Mouse (Mus musculus) midbrain, embryonic 11.5 days (tissue): ENCODE results near the gene Syf2. TPM values are rescaled to one million over a fixed set of nuclear protein-coding genes. Genes with fewer than 3 reads are reported as not detected.
A peak's percentile ranks its signal among the peaks of the same experiment; 100 is the strongest.

Source experiments
- ATAC-seq: fragments of 200-750 bp; cut with Nextera tagmentation; 2 replicates; pipeline ENCODE4 v1.8.0; 2017; ENCODE audit warnings: moderate TSS enrichment, moderate library complexity; ENCODE audit not compliant: low FRiP score
- DNase-seq: peaks from one replicate; pipeline ENCODE4 v3.0.0; 2015; ENCODE audit warnings: low spot score; ENCODE audit errors: missing footprints
- H3K27ac ChIP-seq: fragments of 300-500 bp; sonication (generic); 2 replicates; pipeline ENCODE4 v1.5.1; 2014; ENCODE audit warnings: low read depth, low read length
- H3K27me3 ChIP-seq: fragments of 300-500 bp; sonication (generic); 2 replicates; pipeline ENCODE4 v1.6.1; 2014; ENCODE audit warnings: mild to moderate bottlenecking, low read length, moderate library complexity, mixed read lengths; ENCODE audit not compliant: control insufficient read depth, insufficient read depth
- H3K36me3 ChIP-seq: fragments of 300-500 bp; sonication (generic); 2 replicates; pipeline ENCODE4 v1.6.1; 2014; ENCODE audit warnings: mild to moderate bottlenecking, low read length, moderate library complexity, mixed read lengths; ENCODE audit not compliant: control insufficient read depth, insufficient read depth
- H3K4me1 ChIP-seq: fragments of 300-500 bp; sonication (generic); 2 replicates; pipeline ENCODE4 v1.6.1; 2014; ENCODE audit warnings: low read length; ENCODE audit not compliant: control insufficient read depth, insufficient read depth
- H3K4me2 ChIP-seq: fragments of 300-500 bp; sonication (generic); 2 replicates; pipeline ENCODE4 v1.6.1; 2014; ENCODE audit warnings: mild to moderate bottlenecking, moderate library complexity
- H3K4me3 ChIP-seq: fragments of 300-500 bp; sonication (generic); 2 replicates; pipeline ENCODE4 v1.5.1; 2014; ENCODE audit warnings: low read depth, low read length
- H3K9ac ChIP-seq: fragments of 300-500 bp; sonication (generic); 2 replicates; pipeline ENCODE4 v1.6.1; 2014; ENCODE audit warnings: low read length
- H3K9me3 ChIP-seq: fragments of 300-500 bp; sonication (generic); 2 replicates; pipeline ENCODE4 v1.6.1; 2016; ENCODE audit warnings: low read length; ENCODE audit not compliant: control insufficient read depth
- WGBS: fragments of 180-500 bp; shearing (Covaris S2); extraction: QIAGEN DNeasy Blood & Tissue Kit; methylation state at CpG from one replicate; pipeline ENCODE4 v1.1.7; 2014; 5-methylcytosine and 5-hydroxymethylcytosine counted together
- polyA plus RNA-seq: library from polyadenylated mRNA; unstranded; fragments of >200 nt; fragmentation: Nextera tagmentation; extraction: Ambion mirVana; gene quantifications from 2 replicates; pipeline ENCODE4 v1.2.1, GENCODE M21; 2014

Syf2 gene
- polyA plus RNA-seq, 1 experiment from 2014 or later, result 76.7 TPM

DNA sequence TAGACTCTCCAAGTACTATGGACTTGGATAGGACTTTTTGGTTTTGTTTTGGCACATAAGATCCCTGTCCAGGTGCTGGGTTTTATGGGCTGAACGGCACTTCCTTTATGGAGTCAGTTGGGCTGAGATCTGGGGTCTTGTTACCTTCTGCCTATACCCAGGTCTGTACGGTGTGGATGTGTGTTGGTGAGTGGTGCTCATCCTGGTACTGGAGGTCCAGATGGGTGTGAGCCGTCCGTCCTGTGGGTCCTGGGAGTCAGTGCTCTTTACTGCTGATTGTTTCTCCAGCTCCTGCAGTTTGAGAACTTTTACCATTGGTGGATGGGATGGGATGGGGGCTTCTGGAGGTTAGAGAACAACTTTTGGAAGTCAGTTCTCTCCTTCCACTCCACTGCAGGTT is 9.0 kb upstream of the Syf2 start:
- DNase-seq, result no peak
- 98% methylated on average over 4 of the region's 4 CpGs for WGBS

DNA sequence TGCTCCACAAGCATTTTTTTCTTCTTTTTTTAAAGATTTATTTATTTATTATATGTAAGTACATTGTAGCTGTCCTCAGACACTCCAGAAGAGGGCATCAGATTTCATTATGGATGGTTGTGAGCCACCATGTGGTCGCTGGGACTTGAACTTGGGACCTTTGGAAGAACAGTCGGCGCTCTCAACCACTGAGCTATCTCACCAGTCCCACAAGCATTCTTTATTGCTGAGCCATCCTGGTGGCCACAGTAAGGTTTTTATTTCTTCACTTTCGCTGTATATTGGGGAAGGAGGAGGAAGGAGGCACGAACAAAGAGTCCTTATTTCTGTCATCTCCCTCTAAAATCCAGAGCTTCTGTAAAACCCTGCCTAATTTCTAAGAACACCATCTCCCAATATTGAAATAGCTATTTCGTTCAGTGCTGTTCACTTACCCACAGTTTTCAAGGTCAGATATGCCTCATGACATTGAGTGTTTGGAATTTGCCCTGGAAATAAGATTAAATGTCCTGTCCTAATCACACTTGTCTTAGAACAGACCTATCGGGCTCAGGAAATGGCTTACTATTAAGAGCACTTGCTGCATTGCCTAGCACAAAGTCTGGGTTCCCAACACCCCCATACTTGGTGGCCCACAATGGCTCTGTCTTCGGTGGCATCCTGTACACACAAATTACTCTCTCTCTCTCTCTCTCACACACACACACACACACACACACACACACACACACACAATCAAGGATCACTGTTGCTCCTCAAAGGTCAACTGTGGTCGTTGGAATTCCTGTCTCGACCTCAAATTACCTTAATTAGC is 8.4 kb upstream of the Syf2 start:
- Histone ChIP-seq H3K4me1 (peaks cover 9% of the 10 kb centered on the region), H3K4me3 (peak overlapping the region; percentile 100), H3K36me3 (peaks cover 14% of the 10 kb centered on the region), H3K9me3 (no peaks in the 10 kb centered on the region), H3K27me3 (no peaks in the 10 kb centered on the region), H3K4me2 (peak overlapping the region; percentile 94), H3K27ac (peak overlapping the region; percentile 8; the same call in 1 of the 2 replicates), H3K9ac (peak overlapping the region; percentile 77)
- peak; percentile 5; the same call in 1 of the 2 replicates for ATAC-seq
- peak; percentile 89 for DNase-seq
- WGBS, result 64% methylated on average over 10 of the region's 10 CpGs

More for the DNA sequence above, 9.0 kb upstream of the Syf2 start:
- no peak for ATAC-seq
- no peaks in the 10 kb centered on the region for H3K9me3 ChIP-seq
- H3K4me2 ChIP-seq, result no peak overlapping the region
- H3K4me1 ChIP-seq, result peaks cover 9% of the 10 kb centered on the region
- H3K27me3 ChIP-seq, result no peaks in the 10 kb centered on the region
- H3K4me3 ChIP-seq, result no peak overlapping the region
- H3K9ac ChIP-seq, result no peak overlapping the region
- peaks cover 10% of the 10 kb centered on the region for H3K36me3 ChIP-seq
- no peak overlapping the region for H3K27ac ChIP-seq

DNA sequence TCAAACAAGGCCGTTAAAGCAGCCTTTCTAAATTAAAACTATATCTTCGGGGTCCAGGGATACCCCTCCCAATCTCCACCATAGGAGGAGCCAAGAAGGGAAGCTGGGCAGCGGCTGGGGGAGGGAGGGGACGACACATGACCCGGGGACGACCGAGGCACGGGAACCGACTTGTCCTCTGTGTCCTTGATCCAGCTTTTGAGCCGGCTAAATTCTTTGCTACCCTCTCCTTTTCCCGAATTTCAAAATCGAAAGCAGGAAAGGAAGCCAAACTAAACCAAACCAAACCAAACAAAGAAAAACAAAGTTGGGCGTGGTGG is 7.8 kb upstream of the Syf2 start:
- ATAC-seq (peak; percentile 76), DNase-seq (no peak)
- Histone ChIP-seq H3K36me3 (peaks cover 17% of the 10 kb centered on the region), H3K4me3 (peak overlapping the region; percentile 100), H3K27me3 (no peaks in the 10 kb centered on the region), H3K4me2 (peak overlapping the region; percentile 94), H3K9me3 (no peaks in the 10 kb centered on the region), H3K4me1 (peaks cover 9% of the 10 kb centered on the region), H3K27ac (peak overlapping the region; percentile 8; the same call in 1 of the 2 replicates), H3K9ac (peak overlapping the region; percentile 77)
- 0% methylated on average over 13 of the region's 13 CpGs for WGBS

DNA sequence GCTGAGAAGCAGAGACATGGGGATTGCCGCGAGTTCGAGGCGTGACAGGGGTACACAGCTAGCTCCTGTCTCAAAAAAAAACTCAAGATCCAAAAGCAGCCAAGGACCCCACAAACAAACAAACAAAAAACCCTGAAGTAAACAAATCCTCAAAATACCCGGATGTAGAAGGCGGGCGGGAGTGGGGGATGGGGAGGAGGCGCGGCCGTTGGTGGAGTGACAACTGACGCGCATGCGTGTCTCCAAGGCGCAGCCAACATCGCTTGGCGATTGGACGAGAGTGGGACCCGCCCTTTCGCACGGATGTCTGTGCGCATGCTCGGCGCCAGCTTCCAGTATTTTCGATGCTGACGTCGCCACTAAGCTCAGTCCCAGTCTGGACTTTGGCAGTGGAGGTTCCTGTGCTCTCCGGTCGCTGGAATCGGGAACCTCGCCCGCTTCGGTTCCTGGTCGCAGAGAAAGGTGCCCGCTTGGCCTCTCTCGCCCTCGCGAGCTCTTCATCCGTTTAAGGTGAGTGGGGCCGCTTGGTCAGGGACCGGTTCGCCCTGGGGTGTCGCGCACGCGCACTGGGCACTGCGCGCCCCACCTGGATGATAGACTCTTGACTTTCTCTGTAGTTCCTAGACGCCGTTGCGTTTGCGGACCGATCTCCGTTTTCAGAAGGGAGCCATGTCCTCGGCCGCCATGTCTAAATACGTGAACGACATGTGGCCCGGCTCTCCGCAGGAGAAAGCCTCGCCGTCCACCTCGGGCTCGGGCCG is 7.3 kb upstream of the Syf2 start, which contains the start of gene Rsrp1:
Gene Rsrp1, plus strand, starts transcription at position 335 of the 761 bp plus-strand sequence.
- peaks cover 9% of the 10 kb centered on the region for H3K4me1 ChIP-seq
- H3K4me2 ChIP-seq, result peak within 1 kb of the TSS; percentile 94
- DNase-seq (peak; percentile 100), ATAC-seq (peak; percentile 93)
- H3K9ac ChIP-seq, result peak within 1 kb of the TSS; percentile 96
- H3K27me3 ChIP-seq, result no peaks in the 10 kb centered on the region
- H3K27ac ChIP-seq, result peak within 1 kb of the TSS; percentile 89
- WGBS, result under 1% methylated on average over 64 of the region's 64 CpGs
- H3K4me3 ChIP-seq, result peak within 1 kb of the TSS; percentile 100
- no peaks in the 10 kb centered on the region for H3K9me3 ChIP-seq
- H3K36me3 ChIP-seq, result peaks cover 19% of the 10 kb centered on the region

DNA sequence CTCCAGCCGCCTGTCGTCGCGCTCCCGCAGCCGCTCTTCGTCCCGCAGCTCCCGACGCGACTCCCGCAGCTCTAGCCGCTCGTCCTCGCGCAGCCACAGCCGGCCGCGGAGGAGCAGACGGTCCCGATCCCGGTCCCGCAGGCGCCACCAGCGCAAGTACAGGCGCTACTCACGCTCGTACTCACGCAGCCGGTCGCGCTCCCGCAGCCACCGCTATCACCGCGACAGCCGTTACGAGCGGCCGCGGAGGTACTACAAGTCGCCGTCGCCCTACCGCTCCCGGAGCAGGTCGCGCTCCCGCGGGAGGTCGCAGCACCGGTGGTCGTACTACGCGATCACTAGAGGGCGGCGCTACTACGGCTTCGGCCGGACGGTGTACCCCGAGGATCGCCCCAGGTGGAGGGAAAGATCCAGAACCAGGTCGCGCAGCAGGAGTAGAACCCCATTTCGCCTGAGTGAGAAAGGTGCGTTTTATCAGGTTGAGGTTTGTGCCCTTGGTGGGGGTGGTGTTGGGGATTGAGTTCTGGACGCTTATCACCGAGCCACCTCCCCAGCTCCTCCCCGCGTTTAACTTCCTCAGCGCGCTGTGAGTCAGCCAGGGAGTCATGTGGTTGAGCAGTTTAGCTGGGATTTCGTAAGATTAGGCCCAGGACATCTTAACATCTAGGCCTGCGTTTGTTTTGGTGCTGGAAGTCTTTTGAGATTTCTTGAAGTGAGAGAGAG is 6.5 kb upstream of the Syf2 start:
- H3K4me1 ChIP-seq, result peaks cover 9% of the 10 kb centered on the region
- peak overlapping the region; percentile 100 for H3K4me3 ChIP-seq
- WGBS, result under 1% methylated on average over 75 of the region's 75 CpGs
- H3K36me3 ChIP-seq, result peaks cover 19% of the 10 kb centered on the region
- peak overlapping the region; percentile 94 for H3K4me2 ChIP-seq
- DNase-seq (peak; percentile 92), ATAC-seq (peak; percentile 11)
- no peaks in the 10 kb centered on the region for H3K27me3 ChIP-seq
- H3K27ac ChIP-seq, result peak overlapping the region; percentile 89
- H3K9me3 ChIP-seq, result no peaks in the 10 kb centered on the region
- peak overlapping the region; percentile 96 for H3K9ac ChIP-seq

DNA sequence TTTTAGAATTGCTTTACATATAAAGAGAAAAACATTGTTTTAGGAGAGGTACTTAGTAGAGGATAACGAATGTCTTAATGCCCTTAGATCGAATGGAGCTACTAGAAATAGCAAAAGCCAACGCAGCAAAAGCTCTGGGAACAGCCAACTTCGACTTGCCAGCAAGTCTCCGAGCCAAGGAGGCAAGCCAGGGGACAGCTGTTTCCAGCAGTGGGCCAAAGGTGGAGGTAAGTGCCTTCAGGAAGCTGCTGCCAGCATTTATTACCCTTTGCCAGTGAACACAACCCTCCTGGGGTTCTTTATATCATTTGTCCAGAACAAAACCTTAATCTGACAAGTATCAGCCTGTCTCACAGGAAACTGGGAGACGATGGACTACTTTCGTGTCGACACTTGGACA is 5.5 kb upstream of the Syf2 start:
- H3K36me3 ChIP-seq, result peaks cover 19% of the 10 kb centered on the region
- no peaks in the 10 kb centered on the region for H3K27me3 ChIP-seq
- H3K4me3 ChIP-seq, result peak overlapping the region; percentile 18
- DNase-seq (no peak), ATAC-seq (no peak)
- H3K9me3 ChIP-seq, result no peaks in the 10 kb centered on the region
- peak overlapping the region; percentile 94 for H3K4me2 ChIP-seq
- peak overlapping the region; percentile 38; the same call in 1 of the 2 replicates for H3K9ac ChIP-seq
- 89% methylated on average over 8 of the region's 8 CpGs for WGBS
- no peak overlapping the region for H3K27ac ChIP-seq
- H3K4me1 ChIP-seq, result peaks cover 9% of the 10 kb centered on the region

DNA sequence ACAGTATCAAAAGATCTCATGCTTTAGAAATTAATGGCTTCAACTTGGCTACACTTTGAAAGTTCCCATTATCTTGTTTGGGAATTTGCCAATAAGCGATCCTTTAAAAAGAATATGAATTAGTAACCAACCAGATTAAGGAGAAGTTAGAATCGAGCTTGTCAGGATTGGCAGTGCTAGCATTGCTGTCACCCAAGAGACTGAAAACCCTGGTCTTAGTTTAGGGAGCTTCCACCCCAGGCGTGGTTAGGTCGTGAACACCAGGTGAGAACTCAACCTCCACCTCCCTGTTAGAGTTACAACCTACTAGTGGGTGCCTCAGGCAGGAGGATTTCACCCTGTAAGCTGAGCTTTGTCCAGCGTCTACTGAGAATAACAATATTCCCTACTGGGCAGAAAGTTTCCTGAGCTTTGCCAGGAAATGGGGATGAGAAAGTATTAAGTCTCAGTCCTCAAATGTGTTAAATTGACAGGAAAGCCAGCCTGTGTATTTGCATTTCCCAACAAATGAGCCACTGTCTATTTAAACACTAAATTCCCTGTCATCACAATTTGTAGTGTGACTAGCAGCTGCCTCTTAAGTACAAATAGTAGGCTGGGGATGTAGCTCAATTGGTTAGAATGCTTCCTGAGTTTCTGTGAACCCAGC is 2.8 kb upstream of the Syf2 start:
- no peak overlapping the region for H3K4me2 ChIP-seq

DNA sequence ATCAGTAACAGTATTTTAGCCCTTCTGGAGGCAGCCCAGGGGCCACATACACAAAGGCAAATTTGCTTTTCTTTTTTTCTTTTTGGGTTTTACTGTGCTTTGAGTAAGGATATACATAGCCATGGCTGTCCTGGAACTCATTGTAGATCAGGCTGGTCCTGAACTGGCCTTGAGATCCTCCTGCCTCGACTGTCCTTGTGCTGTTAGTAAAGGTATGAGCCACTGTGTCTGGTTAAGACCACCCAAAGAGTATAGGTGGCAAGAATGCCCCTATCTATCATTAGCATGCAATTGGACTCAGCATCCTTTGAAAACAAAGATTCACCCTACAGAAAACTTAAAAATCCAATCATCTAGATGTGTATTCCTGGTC is 2.2 kb upstream of the Syf2 start:
- 87% methylated on average over 1 of the region's 1 CpGs for WGBS
- H3K4me1 ChIP-seq, result peaks cover 12% of the 10 kb centered on the region
- peaks cover 19% of the 10 kb centered on the region for H3K36me3 ChIP-seq

More for the DNA sequence above, 2.8 kb upstream of the Syf2 start:
- Histone ChIP-seq H3K9ac (no peak overlapping the region), H3K4me1 (peaks cover 12% of the 10 kb centered on the region), H3K4me3 (no peak overlapping the region), H3K9me3 (no peaks in the 10 kb centered on the region), H3K36me3 (peaks cover 19% of the 10 kb centered on the region), H3K27ac (no peak overlapping the region), H3K27me3 (no peaks in the 10 kb centered on the region)
- 75% methylated on average over 5 of the region's 5 CpGs for WGBS
- ATAC-seq (no peak), DNase-seq (no peak)

More for the DNA sequence above, 2.2 kb upstream of the Syf2 start:
- ATAC-seq (no peak), DNase-seq (no peak)
- H3K4me2 ChIP-seq, result no peak overlapping the region
- H3K9ac ChIP-seq, result no peak overlapping the region
- H3K9me3 ChIP-seq, result no peaks in the 10 kb centered on the region
- H3K4me3 ChIP-seq, result no peak overlapping the region
- H3K27ac ChIP-seq, result no peak overlapping the region
- no peaks in the 10 kb centered on the region for H3K27me3 ChIP-seq
